Mouse (Mus musculus) left cerebral cortex, postnatal 10 days (tissue): ENCODE measurements at regions not wholly inside any gene's neighbourhood (a gene's known extent, or its start where the extent isn't known, plus 50 kb on each side); places are given as distances from the start of the nearest gene placed in this dataset.

Experiments
- DNase-seq, 2 experiments: peaks; one replicate each; pipeline ENCODE4 v3.0.0; 2021 to 2022; ENCODE audit warnings: low spot score in 2 of 2, mixed read lengths in 1 of 2; ENCODE audit errors: extremely low spot score in 1 of 2
- intact Hi-C: fragments of 180-260 bp; cut with DNase I; formaldehyde crosslinking; loops from one replicate; pipeline ENCODE4 v1.15.1; 2025

GRCm38 (mm10) chr5:106322574-106323215, 135.3 kb downstream of the Barhl2 start:
- DNase-seq, result no peak
- intact Hi-C loops, result no loop called here

GRCm38 (mm10) chr5:106321426-106321825, 136.5 kb downstream of the Barhl2 start:
- no peak for DNase-seq
- intact Hi-C loops, result no loop called here

- no peak for DNase-seq
- intact Hi-C loops, result no loop called here
Observed at GRCm38 (mm10) chr5:106321023-106321422, 136.9 kb downstream of the Barhl2 start.

GRCm38 (mm10) chr5:106320039-106320438, 137.9 kb downstream of the Barhl2 start:
- DNase-seq, result no peak
- intact Hi-C loops, result no loop called here

- intact Hi-C loops, result no loop called here
Observed at GRCm38 (mm10) chr5:106318246-106318645, 139.7 kb downstream of the Barhl2 start.

GRCm38 (mm10) chr5:106313874-106314273, 144.1 kb downstream of the Barhl2 start:
- intact Hi-C loops, result no loop called here
- DNase-seq, result no peak

More at GRCm38 (mm10) chr5:106318246-106318645, 139.7 kb downstream of the Barhl2 start:
- no peak for DNase-seq

- intact Hi-C loops, result no loop called here
- no peak for DNase-seq
Observed at GRCm38 (mm10) chr5:106301372-106301771, 156.6 kb downstream of the Barhl2 start.

- no peak for DNase-seq
- intact Hi-C loops, result no loop called here
Observed at GRCm38 (mm10) chr5:106296721-106297120, 161.2 kb downstream of the Barhl2 start.

GRCm38 (mm10) chr5:106295993-106296392, 162.0 kb downstream of the Barhl2 start:
- DNase-seq, result no peak
- intact Hi-C loops, result no loop called here

- intact Hi-C loops, result no loop called here
- DNase-seq, result no peak
Observed at GRCm38 (mm10) chr5:106295538-106295937, 162.4 kb downstream of the Barhl2 start.

GRCm38 (mm10) chr5:106292387-106293229, 165.4 kb downstream of the Barhl2 start:
- no peak for DNase-seq
- intact Hi-C loops, result no loop called here

- no peak for DNase-seq
- intact Hi-C loops, result no loop called here
Observed at GRCm38 (mm10) chr5:106285152-106285551, 172.8 kb downstream of the Barhl2 start.

GRCm38 (mm10) chr5:106284731-106285130, 173.2 kb downstream of the Barhl2 start:
- no peak for DNase-seq
- intact Hi-C loops, result no loop called here

- intact Hi-C loops, result no loop called here
- no peak for DNase-seq
Observed at GRCm38 (mm10) chr5:106282646-106283045, 175.3 kb downstream of the Barhl2 start.

- intact Hi-C loops, result no loop called here
- DNase-seq, result no peak
Observed at GRCm38 (mm10) chr5:106277786-106278185, 180.2 kb downstream of the Barhl2 start.

- intact Hi-C loops, result no loop called here
- DNase-seq, result no peak
Observed at GRCm38 (mm10) chr5:106277231-106277630, 180.7 kb downstream of the Barhl2 start.

GRCm38 (mm10) chr5:106276186-106276585, 181.8 kb downstream of the Barhl2 start:
- intact Hi-C loops, result no loop called here
- peak; percentile 22 to 33 for DNase-seq

GRCm38 (mm10) chr5:106274617-106275016, 183.3 kb downstream of the Barhl2 start:
- DNase-seq, result no peak
- intact Hi-C loops, result no loop called here

GRCm38 (mm10) chr5:106264536-106264935, 193.4 kb downstream of the Barhl2 start:
- intact Hi-C loops, result no loop called here
- DNase-seq, result no peak

- intact Hi-C loops, result no loop called here
Observed at GRCm38 (mm10) chr5:106257179-106257578, 200.8 kb downstream of the Barhl2 start.

More at GRCm38 (mm10) chr5:106257179-106257578, 200.8 kb downstream of the Barhl2 start:
- DNase-seq, result no peak
